Mouse (Mus musculus): ENCODE measurements around the gene Zbtb42. TPM values are rescaled to one million over a fixed set of nuclear protein-coding genes. Genes with fewer than 3 reads are reported as not detected.

Zbtb42 gene
- total RNA-seq, 2 experiments from 2014 or later: 3.6 to 4.9 TPM

DNA sequence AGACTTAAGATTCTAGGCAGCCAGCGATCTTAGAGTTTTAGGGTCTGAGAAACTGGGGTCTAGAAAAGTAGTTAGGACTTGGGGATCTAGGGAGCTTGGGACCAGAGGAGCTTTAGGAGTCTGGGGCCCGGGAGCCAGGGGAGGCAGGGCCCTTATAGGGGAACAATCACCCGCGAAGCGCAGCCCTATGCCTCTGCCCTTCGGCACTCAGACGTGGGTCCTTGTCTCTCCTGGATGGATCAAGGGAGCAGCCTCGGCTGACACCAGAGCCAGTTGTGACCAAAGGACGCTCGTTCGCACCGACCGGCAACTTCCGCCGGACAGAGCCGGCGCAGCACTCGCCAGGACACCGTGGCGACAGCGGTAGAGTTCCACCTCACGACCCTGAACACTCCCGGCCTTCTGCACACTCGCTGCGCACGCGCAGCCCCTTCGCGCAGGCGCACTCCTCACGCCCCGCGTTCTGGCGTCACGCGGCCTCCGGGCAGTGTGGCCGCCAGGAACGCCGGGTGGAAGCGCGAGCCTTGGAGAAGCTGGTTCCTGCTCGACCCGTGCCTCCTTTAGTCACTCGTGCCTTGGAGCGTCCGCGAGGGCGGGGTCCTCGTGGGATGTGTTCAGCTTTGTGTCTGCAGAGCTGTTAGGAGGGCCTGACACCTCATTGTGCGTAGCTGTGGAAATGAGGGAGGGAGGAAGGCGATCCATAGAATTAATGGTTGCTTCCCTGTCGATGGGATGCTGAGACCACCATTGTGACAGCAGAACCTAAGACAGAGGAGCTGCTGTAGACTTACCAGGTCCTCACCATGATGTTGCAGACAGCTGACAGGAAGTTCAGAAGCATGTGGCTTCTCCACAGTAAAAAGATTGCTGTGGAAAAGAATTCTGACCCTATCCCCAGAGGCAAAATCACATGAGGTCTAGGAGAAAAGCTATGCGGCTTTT is 14.8 kb downstream of the Zbtb42 start:
- DNase-seq: peak; percentile 96 to 97

GRCm38 (mm10) chr12:112694127-112694475 is 15.5 kb downstream of the Zbtb42 start:
- no peak for DNase-seq

GRCm38 (mm10) chr12:112696806-112697425 is 18.3 kb downstream of the Zbtb42 start:
- no peak for DNase-seq

GRCm38 (mm10) chr12:112700522-112700921 is 21.9 kb downstream of the Zbtb42 start:
- no peak for DNase-seq

DNA sequence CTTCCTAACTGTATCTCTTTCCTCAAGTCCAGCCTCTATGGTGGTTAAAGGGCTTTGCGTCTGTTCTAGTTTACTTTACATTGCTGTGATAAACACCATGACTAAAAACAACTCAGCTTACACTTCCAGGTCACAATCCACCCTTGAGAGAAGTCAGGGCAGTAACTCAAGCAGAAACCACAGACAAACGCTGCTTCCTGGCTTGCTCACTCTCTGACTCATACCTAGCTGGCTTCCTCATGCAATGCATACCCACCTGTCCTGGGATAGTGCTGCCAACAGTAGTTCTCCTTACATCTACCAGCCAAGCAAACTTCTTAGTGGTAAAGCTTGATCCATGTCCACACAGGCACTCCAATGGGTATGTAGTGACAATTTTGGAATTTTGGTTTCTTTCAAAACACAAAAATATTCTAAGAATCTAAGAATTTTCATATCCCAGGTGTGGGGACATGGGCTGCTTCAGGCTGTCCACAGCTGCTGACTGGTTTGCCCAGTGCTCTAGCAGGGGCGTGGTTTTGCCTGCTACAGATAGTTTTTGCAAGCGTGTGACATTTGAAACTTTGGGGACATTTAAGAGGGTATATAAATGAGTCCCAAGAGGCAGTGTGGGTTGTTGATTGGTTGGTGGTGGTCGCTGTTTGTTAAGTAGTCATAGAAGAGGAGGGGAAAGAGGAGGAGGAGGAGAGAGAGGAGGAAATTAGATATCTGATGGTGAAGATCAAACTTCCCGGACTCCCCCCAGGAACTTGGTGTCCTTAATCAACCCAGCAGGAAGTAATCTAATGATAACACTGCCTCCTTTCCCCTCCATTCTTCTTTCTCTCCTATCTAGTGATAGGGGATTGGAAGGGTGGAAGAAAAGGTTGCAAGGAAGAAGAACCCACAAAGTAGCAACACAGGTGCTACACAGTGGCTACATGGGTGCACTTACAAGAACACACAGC is 24.0 kb downstream of the Zbtb42 start:
- DNase-seq: no peak

DNA sequence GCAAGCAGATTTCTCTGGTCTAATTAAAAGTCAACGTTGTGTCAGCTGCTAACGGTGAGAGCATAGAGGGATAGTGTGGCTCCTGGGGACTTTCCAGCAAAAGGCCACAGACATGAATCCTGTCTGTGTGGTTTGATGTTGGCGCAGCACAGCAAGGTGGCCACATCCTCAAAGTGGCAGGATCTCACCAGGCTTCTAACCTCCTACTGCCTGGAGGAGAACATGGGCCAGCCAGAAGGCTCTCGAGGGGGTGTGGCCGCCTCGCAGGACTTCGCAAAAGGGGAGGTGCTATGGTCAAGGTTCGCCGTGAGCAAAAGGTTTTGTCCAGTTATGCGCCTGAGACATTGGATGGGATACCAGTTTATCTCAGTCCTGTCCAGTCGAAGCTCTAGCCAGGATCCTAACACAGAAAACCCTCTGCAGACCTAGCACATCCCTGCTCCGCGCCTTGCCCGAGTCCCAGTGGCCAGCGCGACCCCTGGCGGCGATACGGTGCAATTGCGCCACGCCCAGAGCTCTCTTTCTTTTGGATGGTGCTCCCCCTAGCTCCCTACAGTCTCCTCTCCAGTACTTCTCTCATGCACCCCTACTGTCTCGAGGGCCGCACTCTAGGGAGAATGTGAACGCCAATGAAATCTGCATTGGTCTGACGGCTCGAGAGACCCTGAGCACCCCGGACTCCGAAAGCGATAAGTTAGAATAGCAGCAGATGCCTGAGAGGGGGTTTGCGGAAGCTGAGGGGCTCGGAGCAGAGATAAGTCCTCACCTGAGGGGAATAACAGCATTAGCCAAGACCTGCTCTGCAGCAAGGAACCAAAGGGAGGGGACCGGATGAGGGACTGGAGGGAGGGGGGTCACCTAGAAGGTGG is 28.3 kb downstream of the Zbtb42 start:
- peak; percentile 89 to 95 for DNase-seq

DNA sequence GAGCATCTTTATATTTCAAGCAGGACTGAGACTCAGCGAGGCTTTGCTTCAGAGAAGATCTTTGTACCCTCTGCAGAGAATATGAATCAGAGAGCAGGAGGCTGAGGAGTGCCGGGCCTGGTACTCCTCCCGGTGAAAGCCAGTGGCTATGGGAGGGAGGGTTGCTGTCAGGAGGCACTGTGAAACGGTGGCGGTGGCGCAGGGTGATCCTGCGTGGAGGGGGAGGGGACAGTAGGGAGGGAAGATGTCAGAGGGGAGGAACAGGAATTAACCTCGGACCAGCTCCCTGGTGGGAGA is 28.9 kb downstream of the Zbtb42 start:
- no peak for DNase-seq

- peak; percentile 56 to 58 for DNase-seq
These were observed 35.4 kb downstream of the Zbtb42 start for GRCm38 (mm10) chr12:112713984-112714383.

- DNase-seq: peak; percentile 37 to 51
These were observed 38.5 kb downstream of the Zbtb42 start for GRCm38 (mm10) chr12:112717140-112717539.

DNA sequence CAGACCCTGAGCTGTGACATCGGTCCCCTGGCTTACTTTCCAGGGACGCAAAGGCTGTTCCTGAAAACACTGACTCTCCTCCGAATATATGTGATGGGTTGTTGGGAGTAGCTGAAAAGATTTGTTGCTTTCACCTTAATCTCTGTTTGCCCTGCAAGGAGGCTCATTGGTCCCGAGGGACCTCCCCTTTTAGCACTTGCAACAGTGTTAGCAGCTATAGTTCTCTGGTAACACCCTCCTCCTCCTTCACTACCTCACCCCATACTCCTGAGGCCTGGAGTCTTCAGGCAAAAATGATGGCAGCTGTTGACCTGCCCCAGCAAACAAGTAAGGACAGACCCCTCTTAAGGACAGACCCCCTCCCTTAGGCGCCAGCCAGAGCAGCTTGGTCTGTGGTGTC is 40.4 kb downstream of the Zbtb42 start:
- no peak for DNase-seq

- DNase-seq: no peak
These were observed 41.6 kb downstream of the Zbtb42 start, which contains the start of gene Cep170b for GRCm38 (mm10) chr12:112720216-112720615. Gene Cep170b (plus strand): TSS chr12:112720455.

DNA sequence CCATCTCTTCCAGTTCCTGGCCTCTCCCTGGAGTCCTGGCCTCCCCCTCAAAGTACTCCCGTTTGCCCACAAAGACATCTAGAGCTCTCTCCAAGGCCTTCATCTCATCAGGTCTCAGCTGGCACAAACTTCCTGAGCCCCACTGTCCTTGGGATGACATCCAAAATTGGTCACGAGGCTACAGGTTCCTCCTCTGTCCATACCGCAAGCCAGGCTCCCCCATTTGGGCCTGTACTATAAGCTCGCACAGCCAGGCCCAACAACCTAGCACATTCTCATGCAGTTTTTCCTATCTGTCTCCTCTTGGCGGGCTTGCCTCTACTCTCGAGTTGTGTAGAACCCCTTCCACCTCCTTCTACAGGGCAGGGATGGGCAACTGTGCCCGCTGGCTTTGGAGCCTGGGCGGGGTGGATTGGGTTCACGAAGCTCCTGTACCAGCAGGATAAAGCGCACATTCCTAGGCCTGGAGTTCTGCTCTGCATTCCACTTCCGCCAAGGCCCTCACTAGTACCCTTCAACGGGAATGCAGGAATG is 42.3 kb downstream of the Zbtb42 start:
- peak in 1 of 2 experiments; percentile 20 for DNase-seq

GRCm38 (mm10) chr12:112721424-112722239 is 43.0 kb downstream of the Zbtb42 start:
- DNase-seq: peak; percentile 37 to 44

- DNase-seq: peak; percentile 54 to 62
These were observed 43.8 kb downstream of the Zbtb42 start for GRCm38 (mm10) chr12:112722240-112723027.

GRCm38 (mm10) chr12:112723028-112723330 is 44.4 kb downstream of the Zbtb42 start:
- DNase-seq: no peak

- no peak for DNase-seq
These were observed 44.8 kb downstream of the Zbtb42 start for GRCm38 (mm10) chr12:112723445-112723844.

DNA sequence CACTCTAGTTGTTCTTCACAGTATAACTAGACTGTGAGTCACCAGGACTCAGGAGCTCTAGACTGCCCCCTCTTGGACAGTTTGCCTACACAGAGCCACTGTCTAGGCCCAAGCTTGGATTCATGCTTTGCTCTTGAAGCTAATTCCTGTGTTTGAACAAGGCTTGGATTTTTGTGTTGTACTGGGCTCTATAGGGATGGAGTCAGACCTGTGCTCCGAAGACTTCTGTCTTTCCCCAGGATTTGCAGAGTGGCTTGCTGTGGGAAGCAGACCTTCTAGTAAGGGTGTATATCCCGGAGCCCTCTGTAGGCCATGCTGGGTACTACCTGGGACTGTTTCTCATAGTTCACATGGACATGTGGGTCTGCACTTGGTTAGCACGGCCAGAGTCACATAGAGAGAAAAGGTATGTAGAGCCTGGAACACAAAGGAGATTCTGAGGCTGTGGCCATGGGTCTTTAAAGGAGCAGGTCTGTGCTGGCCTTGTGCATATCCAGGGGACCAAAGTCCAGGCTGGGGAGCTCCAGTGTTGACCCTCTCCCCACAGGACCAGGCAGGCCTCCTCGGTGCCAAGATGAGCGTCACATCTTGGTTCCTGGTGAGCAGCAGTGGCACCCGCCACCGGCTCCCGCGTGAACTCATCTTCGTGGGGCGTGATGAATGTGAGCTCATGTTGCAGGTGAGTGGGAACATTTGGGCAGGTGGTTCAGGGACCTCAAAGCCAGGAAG is 45.6 kb downstream of the Zbtb42 start:
- DNase-seq: peak; percentile 63 to 81

DNA sequence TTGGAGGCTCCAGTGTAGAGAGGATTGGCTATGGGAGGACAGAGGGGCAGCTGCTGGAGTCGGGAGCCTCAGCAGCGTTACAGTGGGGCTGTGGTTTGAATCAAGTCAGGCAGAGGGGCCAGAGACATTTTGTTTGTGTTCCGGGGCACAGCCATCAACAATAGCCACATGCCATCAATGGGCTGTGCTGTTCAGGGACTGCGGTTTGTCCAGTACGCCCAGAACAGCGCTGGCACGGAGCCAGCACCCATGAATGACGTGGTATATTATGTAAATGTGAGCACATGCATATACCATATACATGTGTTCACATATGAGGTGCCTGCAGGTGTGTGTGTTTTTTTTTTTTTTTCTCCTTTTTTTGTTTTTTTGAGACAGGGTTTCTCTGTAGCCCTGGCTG is 49.2 kb downstream of the Zbtb42 start:
- no peak for DNase-seq

GRCm38 (mm10) chr12:112730808-112731207 is 52.2 kb downstream of the Zbtb42 start:
- no peak for DNase-seq
